Mouse (Mus musculus) erythroblast, adult 5-6 weeks (primary cell): ENCODE results near the gene Sirt2. TPM values are rescaled to one million over a fixed set of nuclear protein-coding genes. Genes with fewer than 3 reads are reported as not detected.

ENCODE experiments used
- ATAC-seq: replicated peaks from 2 replicates; pipeline ENCODE4 v1.8.0; 2016; ENCODE audit warnings: moderate number of reproducible peaks, mild to moderate bottlenecking, moderate TSS enrichment, inconsistent platforms; ENCODE audit not compliant: poor library complexity, low FRiP score, severe bottlenecking
- total RNA-seq, 2 experiments: library from RNA; stranded (forward) in 1 of 2; stranded (reverse) in 1 of 2; fragments of 150-400 nt in 1 of 2; fragments of 200-764, 138-1000 nt in 1 of 2; gene quantifications; 2 replicates each; pipeline versions ENCODE4 v1.2.3 to v1.2.4; 2015 to 2017; ENCODE audit warnings: low replicate concordance in 2 of 2

Gene Sirt2
- total RNA-seq, 2 experiments from 2014 or later = 6.0 to 18.3 TPM

DNA sequence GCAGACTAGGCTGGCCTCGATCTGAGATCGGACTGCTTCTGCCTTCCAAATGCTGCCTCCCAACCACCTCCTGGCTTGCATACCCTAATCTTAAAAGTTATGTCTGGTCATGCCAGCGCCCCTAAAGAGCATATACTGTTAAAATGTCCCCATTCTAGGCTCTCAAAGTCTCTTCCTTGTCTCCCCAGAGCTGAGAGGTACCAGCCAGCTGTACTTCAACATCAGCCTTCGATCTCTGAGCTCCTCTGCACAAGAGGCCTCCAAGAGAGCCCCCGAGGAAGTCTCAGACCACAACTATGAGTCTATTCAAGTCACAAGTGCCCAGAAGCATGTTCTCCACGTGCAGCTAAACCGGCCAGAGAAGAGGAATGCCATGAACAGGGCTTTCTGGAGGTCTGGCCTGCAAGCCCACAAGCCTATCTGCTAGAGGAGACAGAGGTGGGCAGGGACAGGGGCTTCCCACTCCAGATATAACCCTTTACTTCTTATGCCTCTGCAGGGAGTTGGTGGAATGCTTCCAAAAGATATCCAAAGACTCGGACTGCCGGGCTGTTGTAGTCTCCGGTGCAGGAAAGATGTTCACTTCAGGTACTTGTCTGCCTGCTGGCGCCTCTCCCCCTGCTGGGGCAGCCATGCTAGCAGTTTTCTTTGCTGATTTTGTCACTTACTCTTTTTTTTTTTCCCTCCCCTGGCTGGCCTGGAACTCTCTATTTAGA lies 59.3 kb downstream of the Sirt2 start:
- ATAC-seq = peak; percentile 36

DNA sequence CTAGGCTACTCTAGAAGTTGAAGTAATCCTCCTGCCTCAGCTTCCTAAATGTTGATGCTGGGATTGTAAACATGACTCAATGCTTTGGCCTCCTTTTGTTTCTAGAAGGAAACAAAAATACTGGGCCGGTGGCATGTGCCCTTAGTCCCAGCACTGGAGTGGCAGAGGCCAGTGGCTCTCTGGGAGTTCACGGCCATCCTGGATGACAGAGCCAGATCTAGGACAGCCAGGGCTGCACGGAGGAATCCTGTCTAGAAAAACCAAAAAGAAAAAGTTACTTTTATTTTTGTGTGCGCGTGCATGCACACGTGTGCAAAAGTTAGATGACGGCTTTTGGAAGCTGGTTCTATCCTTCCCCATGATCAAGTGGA lies 59.9 kb downstream of the Sirt2 start:
- ATAC-seq = no peak

GRCm38 (mm10) chr7:28827338-28827737 lies 60.8 kb downstream of the Sirt2 start:
- no peak for ATAC-seq

- no peak for ATAC-seq
Observed at GRCm38 (mm10) chr7:28829821-28830220, 63.3 kb downstream of the Sirt2 start.

DNA sequence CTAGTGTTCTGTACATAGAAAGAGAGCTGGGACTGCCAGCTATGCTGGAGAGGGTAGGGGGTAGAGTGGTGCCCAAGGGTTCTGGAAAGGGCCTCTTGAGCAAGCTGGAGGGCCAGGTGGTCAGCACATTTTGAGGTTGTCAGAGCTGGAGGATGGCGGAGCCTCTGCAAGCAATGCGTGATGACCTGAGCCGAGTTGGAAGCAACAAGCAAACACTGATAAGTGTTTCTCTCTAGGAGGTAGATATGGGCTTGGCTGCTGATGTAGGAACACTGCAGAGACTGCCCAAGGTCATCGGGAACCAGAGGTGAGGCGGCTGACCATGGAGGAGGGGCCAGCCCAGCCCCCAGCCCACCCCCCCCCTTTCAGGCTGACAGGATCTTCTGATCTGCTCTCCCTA lies 64.4 kb downstream of the Sirt2 start:
- no peak for ATAC-seq

DNA sequence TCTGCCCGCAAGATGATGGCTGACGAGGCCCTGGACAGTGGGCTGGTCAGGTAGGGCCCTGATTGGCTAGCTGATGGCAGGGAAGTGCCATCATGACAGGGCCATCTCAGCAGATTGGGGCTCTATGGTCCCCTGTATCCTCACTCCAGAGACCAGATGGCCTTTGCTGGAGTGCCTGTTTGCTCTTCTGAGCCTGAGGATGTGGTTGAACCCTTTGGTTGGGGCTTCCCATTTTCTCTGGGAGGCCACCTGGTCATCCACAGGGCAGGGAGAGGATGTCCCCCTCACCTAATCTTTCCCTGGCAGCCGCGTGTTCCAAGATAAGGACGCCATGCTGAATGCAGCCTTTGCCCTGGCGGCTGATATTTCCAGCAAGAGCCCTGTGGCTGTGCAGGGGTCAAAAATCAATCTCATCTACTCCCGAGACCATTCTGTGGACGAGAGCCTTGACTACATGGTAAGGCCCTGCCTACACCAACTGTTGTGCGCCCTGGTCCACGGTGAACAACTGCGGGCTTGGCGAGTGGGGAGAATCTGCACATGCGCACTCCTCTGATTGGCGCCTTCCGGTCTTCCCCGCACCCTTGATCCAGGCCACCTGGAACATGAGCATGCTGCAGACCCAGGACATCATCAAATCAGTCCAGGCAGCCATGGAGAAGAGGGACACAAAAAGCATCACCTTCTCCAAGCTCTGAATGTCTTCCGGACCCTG lies 65.0 kb downstream of the Sirt2 start:
- ATAC-seq = no peak

DNA sequence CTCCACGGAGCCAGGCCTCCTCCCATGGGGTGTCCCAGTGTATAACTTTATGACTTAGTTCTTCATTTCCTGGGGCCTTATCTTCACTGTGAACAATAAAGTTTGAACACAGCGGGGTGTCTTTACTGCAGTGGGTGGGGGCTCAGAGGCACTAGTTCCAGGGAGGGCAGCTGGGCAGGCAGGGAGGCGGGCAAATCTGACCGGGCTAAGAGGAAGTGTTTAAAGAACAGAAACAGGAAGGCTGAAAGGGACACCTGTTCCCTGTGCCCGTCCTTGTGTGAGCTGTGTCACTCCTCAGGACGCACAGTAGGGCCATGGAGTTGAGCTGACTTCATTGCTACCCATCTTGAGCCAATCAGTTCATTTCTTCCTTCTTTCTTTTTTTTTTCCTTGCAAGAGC lies 65.6 kb downstream of the Sirt2 start:
- ATAC-seq = no peak

DNA sequence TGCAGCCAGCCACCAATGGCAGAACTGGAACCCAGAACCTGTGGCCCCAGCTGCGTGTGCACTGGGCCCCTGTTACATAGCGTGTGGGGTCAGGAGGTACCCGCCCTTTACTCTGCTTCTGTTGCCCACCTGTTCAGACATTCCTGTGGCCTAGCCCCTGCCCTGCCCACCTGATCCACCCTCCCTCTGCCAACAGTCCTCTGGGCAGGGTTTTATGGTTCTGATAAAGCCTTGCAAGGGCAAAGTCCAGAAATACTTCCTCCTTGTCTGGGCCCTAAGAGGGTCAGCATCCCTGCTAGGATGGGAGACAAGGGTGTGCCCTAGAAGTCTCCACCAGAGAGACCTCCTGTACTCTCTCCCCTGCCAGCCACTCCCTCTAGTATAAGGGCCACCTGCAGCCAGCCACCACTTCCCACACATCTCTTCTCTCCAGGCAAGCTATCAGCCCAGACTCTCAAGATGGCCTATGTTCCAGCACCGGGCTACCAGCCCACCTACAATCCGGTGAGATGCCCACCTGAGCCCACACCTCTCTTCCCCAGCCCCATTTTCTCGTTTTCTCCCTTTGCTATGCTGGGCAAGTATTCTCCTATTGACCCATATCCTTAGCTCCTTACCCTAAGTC lies 67.3 kb downstream of the Sirt2 start, which contains the start of gene Lgals4:
Lgals4 (plus strand) TSS at position 132 of the 625 bp plus-strand sequence.
- ATAC-seq = no peak

GRCm38 (mm10) chr7:28836936-28837335 lies 70.4 kb downstream of the Sirt2 start:
- ATAC-seq = no peak

Other genes with a start within 250 kb of the Sirt2 start
- gene Ifnl3, start 243.9 kb upstream of the Sirt2 start, total RNA-seq (2015; ENCODE audit: low replicate concordance) = not detected in 2 replicates
- gene Ifnl3, start 243.9 kb upstream of the Sirt2 start, total RNA-seq (2017; ENCODE audit: low replicate concordance) = not detected in 2 replicates
- not detected in 2 replicates for gene Sycn, start 225.8 kb upstream of the Sirt2 start, total RNA-seq (2015; ENCODE audit: low replicate concordance)
- gene Sycn, start 225.8 kb upstream of the Sirt2 start, total RNA-seq (2017; ENCODE audit: low replicate concordance) = not detected in 2 replicates
- gene Nccrp1, start 219.5 kb upstream of the Sirt2 start, total RNA-seq (2015; ENCODE audit: low replicate concordance) = 0.84 TPM in 1 of 2 replicates, not detected in the other
- gene Nccrp1, start 219.5 kb upstream of the Sirt2 start, total RNA-seq (2017; ENCODE audit: low replicate concordance) = not detected in 2 replicates
- 7.3 and 11.9 TPM in 2 replicates for gene Samd4b, start 168.6 kb upstream of the Sirt2 start, total RNA-seq (2015; ENCODE audit: low replicate concordance)
- 3.1 and 4.8 TPM in 2 replicates for gene Samd4b, start 168.6 kb upstream of the Sirt2 start, total RNA-seq (2017; ENCODE audit: low replicate concordance)
- gene Pak4, start 168.6 kb upstream of the Sirt2 start, total RNA-seq (2015; ENCODE audit: low replicate concordance) = 3.1 and 3.5 TPM in 2 replicates
- 2.0 and 6.4 TPM in 2 replicates for gene Pak4, start 168.6 kb upstream of the Sirt2 start, total RNA-seq (2017; ENCODE audit: low replicate concordance)
- gene Acp7, start 135.4 kb upstream of the Sirt2 start, total RNA-seq (2015; ENCODE audit: low replicate concordance) = not detected in 2 replicates
- not detected in 2 replicates for gene Acp7, start 135.4 kb upstream of the Sirt2 start, total RNA-seq (2017; ENCODE audit: low replicate concordance)
- 1.7 TPM in 1 of 2 replicates, not detected in the other for gene Fbxo27, start 73.9 kb upstream of the Sirt2 start, total RNA-seq (2015; ENCODE audit: low replicate concordance)
- gene Fbxo27, start 73.9 kb upstream of the Sirt2 start, total RNA-seq (2017; ENCODE audit: low replicate concordance) = 0.28 TPM in 1 of 2 replicates, not detected in the other
- gene Fbxo17, start 49.9 kb upstream of the Sirt2 start, total RNA-seq (2015; ENCODE audit: low replicate concordance) = 1.3 TPM in 1 of 2 replicates, not detected in the other
- 2.4 TPM in 1 of 2 replicates, not detected in the other for gene Fbxo17, start 49.9 kb upstream of the Sirt2 start, total RNA-seq (2017; ENCODE audit: low replicate concordance)
- 31.1 and 44.8 TPM in 2 replicates for gene Mrps12, start 24.9 kb upstream of the Sirt2 start, total RNA-seq (2015; ENCODE audit: low replicate concordance)
- gene Mrps12, start 24.9 kb upstream of the Sirt2 start, total RNA-seq (2017; ENCODE audit: low replicate concordance) = 6.1 and 8.1 TPM in 2 replicates
- gene Sars2, start 24.7 kb upstream of the Sirt2 start, total RNA-seq (2015; ENCODE audit: low replicate concordance) = 0.84 TPM in 1 of 2 replicates, not detected in the other
- 1.8 and 4.3 TPM in 2 replicates for gene Sars2, start 24.7 kb upstream of the Sirt2 start, total RNA-seq (2017; ENCODE audit: low replicate concordance)
- gene Ccer2, start 10.6 kb upstream of the Sirt2 start, total RNA-seq (2015; ENCODE audit: low replicate concordance) = not detected in 2 replicates
- gene Ccer2, start 10.6 kb upstream of the Sirt2 start, total RNA-seq (2017; ENCODE audit: low replicate concordance) = not detected in 2 replicates
- 2.9 and 3.8 TPM in 2 replicates for gene Nfkbib, start 777 bp downstream of the Sirt2 start, total RNA-seq (2015; ENCODE audit: low replicate concordance)
- 2.2 and 3.6 TPM in 2 replicates for gene Nfkbib, start 777 bp downstream of the Sirt2 start, total RNA-seq (2017; ENCODE audit: low replicate concordance)
- 21.1 and 25.0 TPM in 2 replicates for gene Rinl, start 22.2 kb downstream of the Sirt2 start, total RNA-seq (2015; ENCODE audit: low replicate concordance)
- 9.9 and 13.4 TPM in 2 replicates for gene Rinl, start 22.2 kb downstream of the Sirt2 start, total RNA-seq (2017; ENCODE audit: low replicate concordance)
- 98.6 and 172 TPM in 2 replicates for gene Hnrnpl, start 41.8 kb downstream of the Sirt2 start, total RNA-seq (2015; ENCODE audit: low replicate concordance)
- gene Hnrnpl, start 41.8 kb downstream of the Sirt2 start, total RNA-seq (2017; ENCODE audit: low replicate concordance) = 98.1 and 140 TPM in 2 replicates
- 36.6 and 59.0 TPM in 2 replicates for gene Ech1, start 58.5 kb downstream of the Sirt2 start, total RNA-seq (2015; ENCODE audit: low replicate concordance)
- gene Ech1, start 58.5 kb downstream of the Sirt2 start, total RNA-seq (2017; ENCODE audit: low replicate concordance) = 23.2 and 31.8 TPM in 2 replicates
- gene Lgals4, start 67.1 kb downstream of the Sirt2 start, total RNA-seq (2015; ENCODE audit: low replicate concordance) = 1.7 TPM in 1 of 2 replicates, not detected in the other
- gene Lgals4, start 67.1 kb downstream of the Sirt2 start, total RNA-seq (2017; ENCODE audit: low replicate concordance) = 2.4 TPM in 1 of 2 replicates, not detected in the other
- gene Lgals7, start 97.1 kb downstream of the Sirt2 start, total RNA-seq (2015; ENCODE audit: low replicate concordance) = not detected in 2 replicates
- not detected in 2 replicates for gene Lgals7, start 97.1 kb downstream of the Sirt2 start, total RNA-seq (2017; ENCODE audit: low replicate concordance)
- not detected in 2 replicates for gene Capn12, start 114.7 kb downstream of the Sirt2 start, total RNA-seq (2015; ENCODE audit: low replicate concordance)
- gene Capn12, start 114.7 kb downstream of the Sirt2 start, total RNA-seq (2017; ENCODE audit: low replicate concordance) = 0.26 and 0.42 TPM in 2 replicates
- gene Actn4, start 195.6 kb downstream of the Sirt2 start, total RNA-seq (2015; ENCODE audit: low replicate concordance) = 42.0 and 55.3 TPM in 2 replicates
- gene Actn4, start 195.6 kb downstream of the Sirt2 start, total RNA-seq (2017; ENCODE audit: low replicate concordance) = 45.1 and 45.4 TPM in 2 replicates
- 50.7 and 81.1 TPM in 2 replicates for gene Eif3k, start 215.1 kb downstream of the Sirt2 start, total RNA-seq (2015; ENCODE audit: low replicate concordance)
- gene Eif3k, start 215.1 kb downstream of the Sirt2 start, total RNA-seq (2017; ENCODE audit: low replicate concordance) = 115 and 133 TPM in 2 replicates
- gene Map4k1, start 215.3 kb downstream of the Sirt2 start, total RNA-seq (2015; ENCODE audit: low replicate concordance) = 5.6 and 6.7 TPM in 2 replicates
- gene Map4k1, start 215.3 kb downstream of the Sirt2 start, total RNA-seq (2017; ENCODE audit: low replicate concordance) = 11.3 and 11.8 TPM in 2 replicates